Comparison of ENCODE assay signal across 25 mouse cellular contexts in genomic region chr2:82828222-82828621, GRCm38 (mm10).
A peak's percentile ranks its signal among the peaks of the same experiment; 100 is the strongest.
DNase-seq lines count a peak whose midpoint lies in the region; ATAC-seq and TF ChIP-seq lines count a peak whose summit lies in the region.
"Had no signal": no experiment of that assay in that cellular context is flagged by ENCODE, and none has a peak within 500 bp of the region (broad histone marks: within the 10 kb centered on the region; RNA-seq: fewer than 3 reads in every experiment).

No protein-coding gene starts in this region.

- DNase-seq in heart, adult 18-20 months, result peak; percentile 4 to 5
- DNase-seq in heart, embryonic 10.5 days (ENCODE audit: low spot score), result no peak
- DNase-seq in hindbrain, postnatal 0 days (ENCODE audit: low spot score), result peak; percentile 25
- DNase-seq in kidney, postnatal 10 days, result no peak
- DNase-seq: adrenal gland, adult 2 months; adrenal gland, postnatal 36 days; cerebellum, adult 8-10 months; cerebellum, postnatal 25 days; gastrocnemius, postnatal 14 days; heart, postnatal 10 days; kidney, adult 2 months; kidney, postnatal 4 days; left cerebral cortex, postnatal 4 days; liver, postnatal 0 days; lung, postnatal 36 days; right cerebral cortex, postnatal 25 days had no signal

- TF ChIP-seq CTCF in hindbrain, postnatal 0 days (IDR thresholded peaks at IDR 0.05; ENCODE audit: low read depth), result no peak

- ATAC-seq in midbrain, embryonic 13.5 days, result peak; percentile 82; the same call in 1 of the 2 replicates
- ATAC-seq in midbrain, embryonic 16.5 days, result no peak
- no peak for ATAC-seq in hindbrain, postnatal 0 days
- ATAC-seq: activated CD4-positive, CD25-positive, alpha-beta regulatory T cell, adult 4 months; intestine, embryonic 15.5 days; liver, embryonic 12.5 days; liver, postnatal 0 days had no signal

- H3K4me3 ChIP-seq in heart, embryonic 10.5 days, result no peak overlapping the region
- H3K4me3 ChIP-seq in midbrain, embryonic 13.5 days (replicated peaks), result no peak overlapping the region
- H3K4me3 ChIP-seq in midbrain, embryonic 16.5 days (ENCODE audit: low read depth, low read length), result no peak overlapping the region
- H3K4me3 ChIP-seq in hindbrain, postnatal 0 days (ENCODE audit: low read length), result no peak overlapping the region
- H3K4me3 ChIP-seq: heart, embryonic 13.5 days; hindbrain, embryonic 15.5 days; intestine, embryonic 15.5 days; liver, embryonic 12.5 days; stomach, embryonic 15.5 days had no signal

- no peak overlapping the region for H3K4me2 ChIP-seq in midbrain, embryonic 13.5 days (replicated peaks)
- H3K4me2 ChIP-seq in midbrain, embryonic 16.5 days (ENCODE audit: low read length), result no peak overlapping the region
- H3K4me2 ChIP-seq in hindbrain, postnatal 0 days (ENCODE audit: low read depth, low read length), result no peak overlapping the region
- H3K4me2 ChIP-seq: heart, embryonic 13.5 days; hindbrain, embryonic 15.5 days; intestine, embryonic 15.5 days; liver, embryonic 12.5 days; stomach, embryonic 15.5 days had no signal

- no peak overlapping the region for H3K27ac ChIP-seq in heart, embryonic 10.5 days
- no peak overlapping the region for H3K27ac ChIP-seq in midbrain, embryonic 13.5 days
- no peak overlapping the region for H3K27ac ChIP-seq in midbrain, embryonic 16.5 days (ENCODE audit: low read length)
- H3K27ac ChIP-seq in hindbrain, postnatal 0 days, result no peak overlapping the region
- H3K27ac ChIP-seq: heart, embryonic 13.5 days; hindbrain, embryonic 15.5 days; intestine, embryonic 15.5 days; liver, embryonic 12.5 days; stomach, embryonic 15.5 days had no signal

- 79% methylated on average over 1 of the region's 1 CpGs for WGBS in heart, embryonic 10.5 days
- 64% methylated on average over 1 of the region's 1 CpGs for WGBS in midbrain, embryonic 13.5 days
- WGBS in midbrain, embryonic 16.5 days, result 62% methylated on average over 1 of the region's 1 CpGs
- WGBS in hindbrain, postnatal 0 days, result 27% methylated on average over 1 of the region's 1 CpGs

- no peaks in the 10 kb centered on the region for H3K36me3 ChIP-seq in heart, embryonic 10.5 days
- no peaks in the 10 kb centered on the region for H3K36me3 ChIP-seq in midbrain, embryonic 13.5 days
- no peaks in the 10 kb centered on the region for H3K36me3 ChIP-seq in midbrain, embryonic 16.5 days (ENCODE audit: control insufficient read depth, insufficient read depth, low read length)
- H3K36me3 ChIP-seq in hindbrain, postnatal 0 days (ENCODE audit: insufficient read depth, low read length), result no peaks in the 10 kb centered on the region
- H3K36me3 ChIP-seq: heart, embryonic 13.5 days; hindbrain, embryonic 15.5 days; intestine, embryonic 15.5 days; liver, embryonic 12.5 days; stomach, embryonic 15.5 days had no signal

- no peaks in the 10 kb centered on the region for H3K27me3 ChIP-seq in heart, embryonic 10.5 days (ENCODE audit: insufficient read depth, poor library complexity, severe bottlenecking)
- no peaks in the 10 kb centered on the region for H3K27me3 ChIP-seq in midbrain, embryonic 13.5 days
- H3K27me3 ChIP-seq in midbrain, embryonic 16.5 days (ENCODE audit: control insufficient read depth, insufficient read depth, low read depth, low read length), result no peaks in the 10 kb centered on the region
- H3K27me3 ChIP-seq in hindbrain, postnatal 0 days (ENCODE audit: insufficient read depth, low read length), result no peaks in the 10 kb centered on the region
- H3K27me3 ChIP-seq: CH12.LX; heart, embryonic 13.5 days; hindbrain, embryonic 15.5 days; intestine, embryonic 15.5 days; liver, embryonic 12.5 days; stomach, embryonic 15.5 days had no signal

- no peak overlapping the region for H3K9ac ChIP-seq in midbrain, embryonic 13.5 days (replicated peaks)
- no peak overlapping the region for H3K9ac ChIP-seq in midbrain, embryonic 16.5 days (ENCODE audit: low read depth, low read length)
- no peak overlapping the region for H3K9ac ChIP-seq in hindbrain, postnatal 0 days (replicated peaks; ENCODE audit: low read length)
- H3K9ac ChIP-seq: heart, embryonic 13.5 days; hindbrain, embryonic 15.5 days; intestine, embryonic 15.5 days; liver, embryonic 12.5 days; liver, postnatal 0 days; stomach, embryonic 15.5 days had no signal

- H3K9me3 ChIP-seq in heart, embryonic 10.5 days, result no peaks in the 10 kb centered on the region
- no peaks in the 10 kb centered on the region for H3K9me3 ChIP-seq in midbrain, embryonic 13.5 days
- no peaks in the 10 kb centered on the region for H3K9me3 ChIP-seq in midbrain, embryonic 16.5 days (replicated peaks; ENCODE audit: control insufficient read depth, low read length, poor library complexity, severe bottlenecking)
- no peaks in the 10 kb centered on the region for H3K9me3 ChIP-seq in hindbrain, postnatal 0 days (ENCODE audit: low read length)
- H3K9me3 ChIP-seq: heart, embryonic 13.5 days; hindbrain, embryonic 15.5 days; intestine, embryonic 15.5 days; liver, embryonic 12.5 days; stomach, embryonic 15.5 days had no signal

- no peaks in the 10 kb centered on the region for H3K4me1 ChIP-seq in heart, embryonic 10.5 days
- H3K4me1 ChIP-seq in midbrain, embryonic 13.5 days (replicated peaks), result 0 out of 2 replicates have a peak, but pooled peaks cover 3% of the 10 kb centered on the region
- 0 out of 2 replicates have a peak, but pooled peaks cover 2% of the 10 kb centered on the region for H3K4me1 ChIP-seq in midbrain, embryonic 16.5 days (ENCODE audit: control insufficient read depth, insufficient read depth, low read length)
- no peaks in the 10 kb centered on the region for H3K4me1 ChIP-seq in hindbrain, postnatal 0 days (ENCODE audit: insufficient read depth, low read length)
- H3K4me1 ChIP-seq: heart, embryonic 13.5 days; hindbrain, embryonic 15.5 days; intestine, embryonic 15.5 days; liver, embryonic 12.5 days; stomach, embryonic 15.5 days had no signal

Comparison
In these comparisons a context has a peak if more than half of its experiments do, and no peak if none do; other contexts are left out.
1. DNase-seq: peak in heart, adult 18-20 months (2 of 2) and hindbrain, postnatal 0 days (single experiment); none in heart, embryonic 10.5 days (single experiment) and kidney, postnatal 10 days (single experiment).